Mouse (Mus musculus) forebrain, embryonic 11.5 days (tissue): ENCODE data around the gene Cyp2a22. TPM values are rescaled to one million over a fixed set of nuclear protein-coding genes. Genes with fewer than 3 reads are reported as not detected.
"Not testable (repeated sequence)": the region's sequence is repeated elsewhere in the genome, so short reads cannot be mapped to it uniquely, and the experiment has no call there.

ENCODE experiments used
- ATAC-seq: fragments of 200-750 bp; cut with Nextera tagmentation; replicated peaks from 2 replicates; pipeline ENCODE4 v1.8.0; 2017; ENCODE audit warnings: moderate TSS enrichment; ENCODE audit not compliant: low FRiP score
- DNase-seq: peaks from one replicate; pipeline ENCODE4 v3.0.0-alpha.2; 2017; ENCODE audit warnings: low spot score
- H3K27ac ChIP-seq: fragments of 300-500 bp; sonication (generic); 2 replicates; pipeline ENCODE4 v1.5.1; 2014; ENCODE audit warnings: low read depth, low read length
- H3K27me3 ChIP-seq: fragments of 300-500 bp; sonication (generic); 2 replicates; pipeline ENCODE4 v1.6.1; 2014; ENCODE audit warnings: mild to moderate bottlenecking, low read length, mixed read lengths; ENCODE audit not compliant: control insufficient read depth, insufficient read depth
- H3K36me3 ChIP-seq: fragments of 300-500 bp; sonication (generic); 2 replicates; pipeline ENCODE4 v1.6.1; 2014; ENCODE audit warnings: mild to moderate bottlenecking, low read length, moderate library complexity, mixed read lengths; ENCODE audit not compliant: control insufficient read depth, insufficient read depth
- H3K4me1 ChIP-seq: fragments of 300-500 bp; sonication (generic); replicated peaks from 2 replicates; pipeline ENCODE4 v1.6.1; 2014; ENCODE audit warnings: low read length, mixed read lengths; ENCODE audit not compliant: control insufficient read depth, insufficient read depth
- H3K4me2 ChIP-seq: fragments of 300-500 bp; sonication (generic); 2 replicates; pipeline ENCODE4 v1.6.1; 2014; ENCODE audit warnings: low read depth, mild to moderate bottlenecking, low read length, moderate library complexity, mixed read lengths; ENCODE audit not compliant: severe bottlenecking
- H3K4me3 ChIP-seq: fragments of 300-500 bp; sonication (generic); 2 replicates; pipeline ENCODE4 v1.5.1; 2014; ENCODE audit warnings: low read depth, low read length
- H3K9ac ChIP-seq: fragments of 300-500 bp; sonication (generic); 2 replicates; pipeline ENCODE4 v1.6.1; 2014; ENCODE audit warnings: low read length
- H3K9me3 ChIP-seq: fragments of 300-500 bp; sonication (generic); 2 replicates; pipeline ENCODE4 v1.6.1; 2016; ENCODE audit warnings: low read length, mixed read lengths; ENCODE audit not compliant: control insufficient read depth
- WGBS: fragments of 180-500 bp; shearing (Covaris S2); extraction: QIAGEN DNeasy Blood & Tissue Kit; methylation state at CpG from one replicate; pipeline ENCODE4 v1.1.7; 2014; 5-methylcytosine and 5-hydroxymethylcytosine counted together
- polyA plus RNA-seq: library from polyadenylated mRNA; unstranded; fragments of >200 nt; fragmentation: Nextera tagmentation; extraction: Ambion mirVana; gene quantifications from 2 replicates; pipeline ENCODE4 v1.2.1, GENCODE M21; 2014

The Cyp2a22 gene
- polyA plus RNA-seq = not detected in 2 replicates

DNA sequence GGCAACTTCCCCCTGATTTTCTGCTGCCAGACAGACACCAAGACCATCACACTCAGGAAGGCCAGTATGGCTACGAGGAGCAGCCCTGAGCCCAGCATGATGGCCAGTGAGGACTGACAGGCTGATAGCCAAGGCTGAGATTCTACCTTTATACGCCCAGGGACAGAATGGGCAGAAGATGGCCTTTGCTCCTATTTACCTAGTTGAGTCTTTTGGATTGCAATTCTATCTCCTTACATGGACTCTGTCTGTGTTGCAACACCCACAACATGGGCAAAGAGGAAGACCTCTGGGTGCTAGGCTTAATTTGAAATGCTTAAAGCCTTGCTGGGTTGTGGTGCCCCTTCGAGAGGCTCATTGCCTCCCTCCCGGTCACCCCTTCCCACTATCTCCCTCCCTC is at the start of gene Cyp2a22:
TSS of gene Cyp2a22 (minus strand) at position 123 of the 400 bp plus-strand sequence.
- no peak within 1 kb of the TSS for H3K4me2 ChIP-seq
- no peak for ATAC-seq
- H3K9ac ChIP-seq = no peak within 1 kb of the TSS
- no peak within 1 kb of the TSS for H3K27ac ChIP-seq
- no peaks in the 10 kb centered on the region; the same call in 1 of the 2 replicates for H3K9me3 ChIP-seq
- H3K27me3 ChIP-seq = no peaks in the 10 kb centered on the region
- WGBS = 86% methylated on average over 4 of the region's 4 CpGs
- no peaks in the 10 kb centered on the region for H3K4me1 ChIP-seq
- H3K4me3 ChIP-seq = no peak within 1 kb of the TSS
- no peak for DNase-seq
- no peaks in the 10 kb centered on the region for H3K36me3 ChIP-seq

GRCm38 (mm10) chr7:26983151-26983550 is 44.0 kb upstream of the Cyp2a22 start:
- H3K27me3 ChIP-seq, H3K4me1 ChIP-seq, DNase-seq, H3K36me3 ChIP-seq, H3K9me3 ChIP-seq, ATAC-seq, H3K4me2 ChIP-seq, H3K9ac ChIP-seq, H3K4me3 ChIP-seq, H3K27ac ChIP-seq: not testable (repeated sequence)
- WGBS = 25% methylated on average over 1 of the region's 1 CpGs

GRCm38 (mm10) chr7:26982551-26982950 is 43.4 kb upstream of the Cyp2a22 start:
- no peak overlapping the region for H3K9ac ChIP-seq
- no peaks in the 10 kb centered on the region for H3K9me3 ChIP-seq
- H3K36me3 ChIP-seq = no peaks in the 10 kb centered on the region
- no peaks in the 10 kb centered on the region for H3K27me3 ChIP-seq
- no peak for ATAC-seq
- H3K4me3 ChIP-seq = no peak overlapping the region
- no peak overlapping the region for H3K27ac ChIP-seq
- no peak overlapping the region for H3K4me2 ChIP-seq
- no peak for DNase-seq
- 11% methylated on average over 1 of the region's 1 CpGs for WGBS
- H3K4me1 ChIP-seq = no peaks in the 10 kb centered on the region

DNA sequence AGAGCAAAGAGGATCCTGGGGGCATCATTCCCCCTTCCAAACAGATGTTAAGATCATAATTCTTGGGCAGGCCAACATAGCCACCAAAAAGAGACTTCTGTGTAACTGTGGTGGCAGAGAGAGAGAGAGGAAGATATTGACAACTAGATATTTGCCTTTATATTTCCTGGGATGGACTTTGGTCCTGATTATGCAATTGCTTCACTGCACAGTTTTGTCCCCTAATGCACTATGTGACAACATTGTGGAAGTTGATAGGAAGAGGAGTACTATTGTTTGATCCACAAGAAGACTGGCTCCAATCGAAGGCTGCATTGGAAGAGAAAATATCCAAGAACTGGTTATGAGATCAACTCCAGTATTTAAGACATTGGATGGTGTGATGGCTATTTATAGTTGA is 42.8 kb upstream of the Cyp2a22 start:
- not testable (repeated sequence) for ATAC-seq, H3K4me2 ChIP-seq, H3K4me3 ChIP-seq, H3K27me3 ChIP-seq, H3K9ac ChIP-seq, DNase-seq, H3K36me3 ChIP-seq, H3K4me1 ChIP-seq, H3K9me3 ChIP-seq, H3K27ac ChIP-seq
- whole genome bisulfite sequencing = 95% methylated on average over 1 of the region's 1 CpGs

DNA sequence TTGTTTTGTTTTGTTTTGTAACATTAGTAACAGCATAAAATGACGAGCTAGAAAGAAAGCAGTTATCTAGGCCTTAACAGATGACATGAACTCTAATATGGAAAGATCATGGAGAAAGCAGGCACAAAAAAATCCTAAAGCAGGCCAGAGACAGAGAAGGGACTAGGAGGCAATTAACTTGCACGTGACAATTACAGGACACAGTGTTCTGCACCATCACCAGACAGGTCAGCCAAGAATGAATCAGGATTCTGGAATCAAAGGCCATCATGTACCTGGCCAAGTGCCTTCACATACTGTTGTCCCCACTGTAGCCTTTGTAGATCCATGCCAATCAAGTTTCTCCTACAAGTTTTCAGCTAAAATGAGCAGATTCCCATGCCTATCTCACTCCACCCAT is 42.3 kb upstream of the Cyp2a22 start:
- not testable (repeated sequence) for H3K9me3 ChIP-seq, H3K4me2 ChIP-seq, DNase-seq, ATAC-seq, H3K4me3 ChIP-seq, H3K9ac ChIP-seq, H3K36me3 ChIP-seq, H3K4me1 ChIP-seq, H3K27ac ChIP-seq, H3K27me3 ChIP-seq
- WGBS = 79% methylated on average over 2 of the region's 2 CpGs

DNA sequence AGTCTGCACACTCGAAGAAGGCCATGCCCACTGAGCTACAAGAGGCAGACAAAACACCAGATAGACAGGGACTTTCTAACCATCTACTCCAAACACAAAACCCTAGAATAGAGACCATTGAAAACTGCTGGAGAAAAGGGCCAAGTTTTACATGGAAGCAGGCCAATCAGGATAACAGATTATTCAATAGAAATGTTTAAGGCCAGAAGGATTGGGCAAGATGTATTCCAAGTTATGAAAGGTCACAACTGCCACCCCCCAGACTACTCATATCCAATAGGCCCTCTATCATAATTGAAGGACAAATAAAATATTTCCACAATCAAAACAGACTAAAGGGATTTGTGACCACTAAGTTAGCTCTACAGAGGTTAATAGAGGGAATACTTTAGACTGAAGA is 23.2 kb upstream of the Cyp2a22 start:
- not testable (repeated sequence) for H3K4me2 ChIP-seq, H3K4me3 ChIP-seq, H3K4me1 ChIP-seq

GRCm38 (mm10) chr7:26953306-26953705 is 14.1 kb upstream of the Cyp2a22 start:
- not testable (repeated sequence) for H3K9me3 ChIP-seq, H3K4me1 ChIP-seq, DNase-seq, H3K27me3 ChIP-seq, H3K36me3 ChIP-seq, H3K9ac ChIP-seq, H3K4me3 ChIP-seq, ATAC-seq, H3K4me2 ChIP-seq, H3K27ac ChIP-seq
- 82% methylated on average over 2 of the region's 2 CpGs for WGBS

More for the DNA sequence above, 23.2 kb upstream of the Cyp2a22 start:
- H3K36me3 ChIP-seq, ATAC-seq, DNase-seq, H3K27me3 ChIP-seq, H3K9ac ChIP-seq, H3K27ac ChIP-seq, H3K9me3 ChIP-seq: not testable (repeated sequence)
- 59% methylated on average over 1 of the region's 1 CpGs for WGBS

- not testable (repeated sequence) for DNase-seq, H3K9me3 ChIP-seq, H3K36me3 ChIP-seq, H3K9ac ChIP-seq, H3K27me3 ChIP-seq, H3K4me1 ChIP-seq, H3K4me2 ChIP-seq, H3K27ac ChIP-seq, H3K4me3 ChIP-seq, ATAC-seq
- WGBS = 90% methylated on average over 3 of the region's 3 CpGs
Observed at GRCm38 (mm10) chr7:26952671-26953070, 13.5 kb upstream of the Cyp2a22 start.

DNA sequence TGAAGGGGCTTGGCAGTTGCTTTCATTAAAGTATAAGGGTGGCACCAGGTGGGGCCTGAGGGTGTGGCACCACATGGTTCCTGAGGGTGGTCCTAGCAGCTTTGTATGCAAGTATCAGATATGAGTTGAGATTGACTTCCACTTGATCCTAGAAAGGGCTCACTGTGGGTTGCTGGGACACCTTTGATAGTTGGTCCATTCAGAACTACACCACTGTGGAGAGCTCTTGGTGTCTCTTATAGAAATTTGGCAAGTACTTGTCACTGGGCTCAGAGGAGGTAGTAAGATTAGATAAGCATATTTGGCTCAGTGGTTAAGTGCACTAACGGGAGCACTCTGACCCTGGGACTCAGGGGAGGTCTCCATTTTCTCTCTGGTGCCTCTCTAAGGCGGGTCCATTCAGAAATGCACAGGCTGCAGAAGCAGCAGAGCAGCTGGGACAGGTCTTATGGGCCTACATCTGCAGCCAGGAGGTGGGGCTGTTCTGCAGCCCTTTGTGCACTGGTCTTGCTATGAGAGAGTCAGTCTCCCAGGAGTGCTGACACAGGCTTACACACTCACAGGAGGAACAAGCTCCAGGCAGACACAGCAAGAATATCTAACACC is 2.2 kb upstream of the Cyp2a22 start:
- H3K27me3 ChIP-seq, DNase-seq, H3K27ac ChIP-seq, H3K9me3 ChIP-seq, ATAC-seq, H3K4me1 ChIP-seq, H3K9ac ChIP-seq, H3K36me3 ChIP-seq, H3K4me3 ChIP-seq, H3K4me2 ChIP-seq: not testable (repeated sequence)
- WGBS = 43% methylated on average over 2 of the region's 2 CpGs
